Mouse (Mus musculus): ENCODE data around the gene Tekt2.

Gene Tekt2

GRCm38 (mm10) chr4:126275081-126275480 is 50.4 kb downstream of the Tekt2 start:
- DNase-seq (ENCODE audit: low read depth, low spot score), result no peak

GRCm38 (mm10) chr4:126273753-126274152 is 51.7 kb downstream of the Tekt2 start:
- DNase-seq (ENCODE audit: low read depth, low spot score), result no peak
